Mouse (Mus musculus) megakaryocyte, embryonic 14.5 days (primary cell): ENCODE measurements around the gene Ppp1r10. TPM values are rescaled to one million over a fixed set of nuclear protein-coding genes. Genes with fewer than 3 reads are reported as not detected.

ENCODE experiments used
- H3K27me3 ChIP-seq: replicated peaks from 2 replicates; pipeline ENCODE3; 2012; ENCODE audit warnings: inconsistent platforms
- H3K36me3 ChIP-seq: replicated peaks from 2 replicates; pipeline ENCODE3; 2012; ENCODE audit warnings: low read length, inconsistent platforms, mixed read lengths
- H3K4me1 ChIP-seq: 2 replicates; pipeline ENCODE4 v1.6.1; 2012; ENCODE audit warnings: inconsistent platforms
- H3K4me3 ChIP-seq: replicated peaks from 2 replicates; pipeline ENCODE3; 2012; ENCODE audit warnings: moderate library complexity, mild to moderate bottlenecking, inconsistent platforms
- H3K9me3 ChIP-seq: 2 replicates; pipeline ENCODE4 v1.6.1; 2012; ENCODE audit warnings: inconsistent platforms
- FLI1 ChIP-seq: IDR thresholded peaks from 2 replicates; pipeline ENCODE4 v1.6.1; 2012; ENCODE audit warnings: low read length, inconsistent platforms, mixed read lengths
- GATA1 ChIP-seq: IDR thresholded peaks from 3 replicates; pipeline ENCODE4 v1.6.1; 2012; ENCODE audit warnings: mixed read lengths, low read length, inconsistent platforms, borderline replicate concordance
- polyA plus RNA-seq: library from polyadenylated mRNA; stranded (reverse); fragments of >175 nt; gene quantifications from 2 replicates; pipeline ENCODE4 v1.2.3, GENCODE M21; 2012; ENCODE audit warnings: low replicate concordance; ENCODE audit not compliant: insufficient read depth

Ppp1r10 gene
- polyA plus RNA-seq, 1 experiment: 28.5 TPM

DNA sequence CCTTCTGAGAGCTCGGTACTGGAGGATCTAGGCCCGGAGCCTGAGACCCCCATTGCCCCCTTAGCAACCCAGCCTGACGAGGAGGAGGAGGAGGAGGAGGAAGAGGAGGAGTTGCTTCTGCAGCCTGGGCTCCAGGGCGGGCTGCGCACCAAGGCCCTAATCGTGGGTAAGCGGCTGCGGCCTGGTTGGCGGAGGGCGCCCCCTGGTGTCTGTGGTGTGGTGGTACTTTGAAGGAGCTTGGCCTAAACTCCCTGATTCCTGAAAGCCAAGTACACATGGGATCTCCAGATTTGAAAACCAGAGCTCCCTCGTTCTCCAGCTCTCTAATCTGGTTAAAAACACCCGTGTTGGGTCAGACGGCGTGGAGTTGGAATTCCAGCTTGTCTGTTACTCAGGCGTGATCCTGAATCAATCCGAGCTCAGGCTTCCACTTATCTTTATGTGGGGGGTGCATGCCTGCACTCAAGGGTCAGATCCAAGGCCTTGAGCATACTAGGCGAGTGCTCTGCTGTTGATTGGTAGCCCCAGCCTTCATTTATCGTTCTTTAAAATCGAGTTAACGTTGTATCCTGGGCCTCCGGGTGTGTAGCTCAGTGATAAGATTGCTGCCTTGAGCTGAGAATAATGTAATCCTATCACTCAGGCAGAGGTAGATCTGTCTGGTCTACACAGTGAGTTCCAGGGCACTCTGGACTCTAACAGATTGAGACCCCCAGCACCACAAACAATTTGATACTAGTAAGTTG is 42.3 kb upstream of the Ppp1r10 start:
- TF ChIP-seq GATA1 (no peak), FLI1 (no peak)
- peak overlapping the region; percentile 86 for H3K4me3 ChIP-seq
- H3K4me1 ChIP-seq: peaks cover 58% of the 10 kb centered on the region
- H3K9me3 ChIP-seq: no peaks in the 10 kb centered on the region
- H3K27me3 ChIP-seq: no peaks in the 10 kb centered on the region
- H3K36me3 ChIP-seq: peaks cover 56% of the 10 kb centered on the region

DNA sequence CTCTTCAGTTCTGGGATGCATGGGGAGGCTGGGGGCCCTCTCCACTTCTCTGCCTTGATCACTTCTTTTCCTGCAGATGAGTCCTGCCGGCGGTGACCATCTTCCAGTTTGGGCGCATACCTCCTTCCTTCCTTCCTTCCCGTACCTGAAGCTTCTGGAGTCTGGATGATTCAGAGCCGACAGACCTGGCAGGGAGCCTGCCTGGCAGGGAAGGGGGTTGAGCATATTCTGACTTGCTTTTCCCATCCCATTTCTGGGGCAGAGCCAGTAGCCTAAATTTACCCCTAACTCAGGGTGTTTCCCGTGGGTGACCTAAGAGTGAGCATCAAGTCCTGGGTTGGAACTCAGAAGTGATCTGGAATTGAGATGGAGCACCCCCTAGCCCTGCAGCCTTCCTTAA is 41.5 kb upstream of the Ppp1r10 start:
- no peak for TF ChIP-seq FLI1
- no peak for TF ChIP-seq GATA1
- H3K36me3 ChIP-seq: peaks cover 56% of the 10 kb centered on the region
- H3K4me1 ChIP-seq: peaks cover 53% of the 10 kb centered on the region
- H3K27me3 ChIP-seq: no peaks in the 10 kb centered on the region
- H3K4me3 ChIP-seq: no peak overlapping the region
- H3K9me3 ChIP-seq: no peaks in the 10 kb centered on the region

DNA sequence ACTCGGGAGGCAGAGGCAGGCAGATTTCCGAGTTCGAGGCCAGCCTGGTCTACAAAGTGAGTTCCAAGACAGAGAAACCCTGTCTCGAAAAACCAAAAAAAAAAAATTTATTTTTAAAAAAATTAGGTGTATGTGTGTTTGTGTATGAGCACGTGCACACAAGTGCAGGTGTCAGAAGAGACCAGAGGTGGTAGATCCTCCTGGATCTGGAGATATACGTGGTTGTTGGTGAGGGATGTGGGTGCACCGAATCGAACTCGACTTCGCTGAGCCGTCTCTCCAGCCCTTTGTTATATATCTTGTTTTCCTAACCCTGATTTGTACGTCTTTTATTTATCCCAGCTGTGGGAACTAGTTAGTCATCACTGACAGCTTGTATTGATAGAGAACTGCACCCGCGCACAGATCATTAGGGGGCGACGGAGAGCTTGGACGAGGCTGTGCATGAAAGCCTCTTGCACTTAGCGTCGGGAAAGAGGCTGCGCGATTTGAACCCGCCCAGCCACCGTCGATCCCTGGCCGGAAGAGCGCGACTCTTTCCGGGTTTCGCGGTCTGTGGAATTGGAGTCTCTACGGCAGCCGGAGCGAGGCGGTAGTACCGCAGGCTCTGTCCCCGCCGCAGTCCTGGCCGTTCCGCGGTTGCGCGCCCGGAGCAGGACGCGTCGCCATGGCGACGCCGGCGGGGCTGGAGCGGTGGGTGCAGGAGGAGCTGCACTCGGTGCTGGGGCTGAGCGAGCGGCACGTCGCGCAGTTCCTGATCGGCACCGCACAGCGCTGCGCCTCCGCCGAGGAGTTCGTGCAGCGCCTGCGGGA is 36.8 kb upstream of the Ppp1r10 start, which contains the start of gene Dhx16:
Gene Dhx16, plus strand, starts transcription at position 575 of the 813 bp plus-strand sequence.
- peaks cover 39% of the 10 kb centered on the region for H3K4me1 ChIP-seq
- H3K36me3 ChIP-seq: peaks cover 62% of the 10 kb centered on the region
- H3K27me3 ChIP-seq: no peaks in the 10 kb centered on the region
- no peak for TF ChIP-seq FLI1
- TF ChIP-seq GATA1: no peak
- H3K4me3 ChIP-seq: peak within 1 kb of the TSS; percentile 98
- no peaks in the 10 kb centered on the region for H3K9me3 ChIP-seq

DNA sequence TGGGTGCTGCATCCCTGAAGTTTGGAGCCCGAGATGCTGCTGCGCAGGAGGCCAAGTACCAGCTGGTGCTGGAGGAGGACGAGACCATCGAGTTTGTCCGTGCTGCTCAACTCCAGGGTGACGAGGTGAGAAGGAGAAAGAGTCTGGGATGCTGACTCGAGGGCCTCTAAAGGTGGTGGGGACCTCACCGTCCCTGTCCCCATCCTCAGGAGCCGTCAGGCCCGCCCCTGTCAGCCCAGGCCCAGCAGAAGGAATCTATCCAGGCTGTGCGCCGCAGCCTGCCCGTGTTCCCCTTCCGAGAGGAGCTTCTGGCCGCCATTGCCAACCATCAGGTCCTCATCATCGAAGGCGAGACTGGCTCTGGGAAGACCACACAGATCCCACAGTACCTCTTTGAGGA is 33.3 kb upstream of the Ppp1r10 start:
- Histone ChIP-seq H3K4me1 (peaks cover 44% of the 10 kb centered on the region), H3K9me3 (no peaks in the 10 kb centered on the region), H3K36me3 (peaks cover 70% of the 10 kb centered on the region), H3K27me3 (no peaks in the 10 kb centered on the region), H3K4me3 (no peak overlapping the region)
- TF ChIP-seq FLI1 (no peak), GATA1 (no peak)

DNA sequence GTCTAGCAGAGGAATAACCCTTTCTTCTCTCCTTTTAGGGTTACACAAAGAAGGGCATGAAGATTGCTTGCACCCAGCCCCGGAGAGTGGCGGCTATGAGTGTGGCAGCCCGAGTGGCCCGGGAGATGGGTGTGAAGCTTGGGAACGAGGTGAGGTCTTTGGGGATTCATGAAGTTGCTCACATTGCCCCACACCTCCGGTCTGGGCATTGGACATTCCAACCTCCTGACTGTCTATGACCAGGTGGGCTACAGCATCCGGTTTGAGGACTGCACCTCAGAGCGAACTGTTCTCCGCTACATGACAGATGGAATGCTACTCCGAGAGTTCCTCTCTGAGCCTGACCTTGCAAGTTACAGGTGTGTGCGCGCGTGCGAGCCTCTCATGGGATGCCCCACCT is 32.5 kb upstream of the Ppp1r10 start:
- TF ChIP-seq GATA1: no peak
- no peak for TF ChIP-seq FLI1
- Histone ChIP-seq H3K4me3 (no peak overlapping the region), H3K9me3 (no peaks in the 10 kb centered on the region), H3K36me3 (peaks cover 79% of the 10 kb centered on the region), H3K27me3 (no peaks in the 10 kb centered on the region), H3K4me1 (peaks cover 46% of the 10 kb centered on the region)

DNA sequence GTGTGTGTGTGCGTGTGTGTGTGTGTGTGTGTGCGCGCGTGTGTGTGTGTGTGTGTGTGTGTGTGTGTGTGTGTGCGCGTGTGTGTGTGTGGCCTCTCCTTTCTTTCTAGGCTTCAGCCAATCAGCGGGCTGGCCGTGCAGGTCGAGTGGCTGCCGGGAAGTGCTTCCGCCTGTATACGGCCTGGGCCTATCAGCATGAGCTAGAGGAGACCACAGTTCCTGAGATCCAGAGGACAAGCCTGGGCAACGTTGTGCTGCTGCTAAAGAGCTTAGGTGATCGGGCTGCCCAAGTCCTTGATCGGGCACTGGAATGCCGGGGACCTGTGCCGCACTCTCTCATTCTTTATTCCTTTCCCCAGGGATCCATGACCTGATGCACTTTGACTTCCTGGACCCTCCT is 28.5 kb upstream of the Ppp1r10 start:
- no peak overlapping the region for H3K4me3 ChIP-seq
- no peaks in the 10 kb centered on the region for H3K9me3 ChIP-seq
- H3K27me3 ChIP-seq: no peaks in the 10 kb centered on the region
- H3K4me1 ChIP-seq: peaks cover 20% of the 10 kb centered on the region; the same call in 1 of the 2 replicates
- TF ChIP-seq FLI1: no peak
- peaks cover 98% of the 10 kb centered on the region for H3K36me3 ChIP-seq

DNA sequence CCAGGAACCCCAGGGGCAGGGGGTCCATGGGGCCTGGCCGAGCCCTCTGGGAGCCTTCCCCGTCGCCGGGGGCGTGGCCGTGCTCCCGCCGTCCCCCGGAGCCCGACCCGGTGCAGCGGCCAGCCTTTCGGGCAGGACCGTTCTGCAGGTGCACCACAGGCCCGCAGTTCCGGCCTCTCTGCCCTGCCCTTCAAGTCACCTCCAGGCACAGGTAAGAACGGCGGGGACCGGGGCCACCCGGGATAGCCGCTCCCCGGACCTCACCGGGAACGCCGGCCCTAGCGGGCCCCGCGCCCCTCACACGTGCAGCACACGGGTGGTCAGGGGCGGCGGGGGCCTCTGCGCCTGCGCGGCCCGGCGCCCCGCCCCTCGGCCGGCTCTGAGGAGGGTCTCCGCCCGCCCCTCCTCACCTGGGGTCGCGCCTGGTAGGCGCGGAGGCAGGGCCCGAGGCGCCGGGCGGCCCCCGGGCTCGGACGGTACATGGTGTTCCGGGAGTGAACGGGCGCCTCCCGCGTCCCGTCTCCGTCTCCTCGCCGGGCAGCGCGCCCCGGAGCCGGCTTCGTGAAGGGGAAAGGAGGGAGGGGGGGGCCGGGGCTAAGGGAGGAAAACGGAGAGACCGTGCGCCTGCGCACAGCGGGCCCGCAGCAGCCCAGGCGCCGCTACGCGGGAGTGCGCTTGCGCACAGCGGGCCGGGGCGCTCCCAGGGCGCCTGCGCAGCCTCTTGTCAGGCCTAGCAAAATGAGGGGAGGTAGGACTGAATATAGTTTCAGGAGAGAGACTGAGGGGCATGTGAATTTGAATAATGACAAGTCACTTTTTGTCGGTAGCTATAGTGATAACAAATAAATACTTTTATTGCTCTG is 19.2 kb upstream of the Ppp1r10 start, which contains the start of gene 2310061I04Rik:
Gene 2310061I04Rik, minus strand, starts transcription at position 651 of the 863 bp plus-strand sequence.
- H3K36me3 ChIP-seq: peaks cover 64% of the 10 kb centered on the region
- H3K27me3 ChIP-seq: no peaks in the 10 kb centered on the region
- H3K9me3 ChIP-seq: no peaks in the 10 kb centered on the region
- no peak for TF ChIP-seq GATA1
- no peak for TF ChIP-seq FLI1
- H3K4me3 ChIP-seq: peak within 1 kb of the TSS; percentile 95
- peaks cover 68% of the 10 kb centered on the region for H3K4me1 ChIP-seq

DNA sequence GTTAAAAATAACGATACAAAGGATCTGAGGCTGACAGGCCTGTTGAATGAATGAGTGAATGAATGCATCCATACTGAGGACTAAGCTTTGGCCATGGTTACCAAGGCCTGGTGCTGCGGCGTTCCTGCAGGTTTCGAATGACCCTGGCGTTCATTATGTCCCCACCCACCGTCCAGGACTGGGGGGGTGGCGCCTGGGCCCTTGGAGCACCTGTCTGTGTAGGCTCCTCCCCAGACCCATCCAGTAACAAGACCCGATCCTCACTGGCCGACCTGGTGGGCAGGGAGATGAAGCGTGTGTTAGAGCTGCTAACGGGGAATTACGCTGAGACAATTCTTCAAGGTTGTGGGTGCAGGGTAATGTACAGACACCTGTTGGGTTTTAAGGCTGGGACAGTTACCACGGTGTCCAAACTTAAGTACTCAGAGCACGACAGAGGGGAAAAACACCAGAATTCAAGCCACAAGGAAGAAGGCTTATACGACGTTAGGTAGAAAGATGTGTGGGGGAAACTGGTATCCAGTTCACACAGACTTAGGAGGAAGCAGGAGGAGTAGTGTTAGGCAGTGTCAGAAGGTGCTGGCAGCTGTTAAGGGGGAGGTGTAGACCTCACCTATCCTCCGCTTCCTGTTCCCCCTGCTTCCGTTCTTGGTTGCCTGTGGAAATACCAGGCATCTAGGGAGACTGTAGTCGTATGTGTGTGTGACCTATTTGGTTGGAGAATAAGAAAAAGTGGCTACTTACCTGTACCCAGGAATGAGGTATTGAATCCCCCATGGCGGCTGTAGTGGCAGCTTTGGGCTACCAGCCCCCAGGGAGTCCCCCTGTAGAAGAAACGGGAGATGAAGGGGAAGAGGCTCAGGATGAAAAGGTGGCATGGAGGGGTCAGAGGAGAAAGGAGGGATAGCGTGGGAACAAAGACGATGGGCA is 18.3 kb upstream of the Ppp1r10 start:
- H3K27me3 ChIP-seq: no peaks in the 10 kb centered on the region
- peaks cover 61% of the 10 kb centered on the region for H3K36me3 ChIP-seq
- TF ChIP-seq GATA1 (no peak), FLI1 (no peak)
- no peaks in the 10 kb centered on the region for H3K9me3 ChIP-seq
- H3K4me1 ChIP-seq: peaks cover 73% of the 10 kb centered on the region
- H3K4me3 ChIP-seq: peak overlapping the region; percentile 95

DNA sequence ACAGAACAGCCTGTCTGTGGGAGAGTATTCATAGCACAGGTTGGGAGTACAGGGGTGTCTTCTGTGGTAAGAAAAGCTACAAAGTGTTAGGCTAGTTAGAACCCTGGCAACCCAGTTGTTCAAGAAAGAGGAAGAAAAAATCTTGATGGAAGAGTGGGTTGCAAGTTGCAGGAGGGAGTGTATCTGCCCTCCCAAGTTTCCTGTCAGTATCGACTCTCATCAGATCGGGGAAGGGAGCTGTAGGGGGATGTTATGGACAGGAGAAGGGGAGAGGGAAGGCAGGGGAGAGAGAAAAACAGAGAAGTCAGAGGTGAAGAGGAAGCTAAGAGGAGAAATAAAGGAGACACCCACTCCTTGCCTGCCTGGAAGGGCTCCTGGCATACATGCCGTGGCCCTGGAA is 15.6 kb upstream of the Ppp1r10 start:
- no peaks in the 10 kb centered on the region for H3K9me3 ChIP-seq
- H3K36me3 ChIP-seq: peaks cover 61% of the 10 kb centered on the region
- H3K4me1 ChIP-seq: peaks cover 75% of the 10 kb centered on the region

More for the DNA sequence above, 15.6 kb upstream of the Ppp1r10 start:
- Histone ChIP-seq H3K27me3 (no peaks in the 10 kb centered on the region), H3K4me3 (no peak overlapping the region)
- TF ChIP-seq FLI1 (no peak), GATA1 (no peak)
